Mouse (Mus musculus): ENCODE data around the gene Fars2.

DNA sequence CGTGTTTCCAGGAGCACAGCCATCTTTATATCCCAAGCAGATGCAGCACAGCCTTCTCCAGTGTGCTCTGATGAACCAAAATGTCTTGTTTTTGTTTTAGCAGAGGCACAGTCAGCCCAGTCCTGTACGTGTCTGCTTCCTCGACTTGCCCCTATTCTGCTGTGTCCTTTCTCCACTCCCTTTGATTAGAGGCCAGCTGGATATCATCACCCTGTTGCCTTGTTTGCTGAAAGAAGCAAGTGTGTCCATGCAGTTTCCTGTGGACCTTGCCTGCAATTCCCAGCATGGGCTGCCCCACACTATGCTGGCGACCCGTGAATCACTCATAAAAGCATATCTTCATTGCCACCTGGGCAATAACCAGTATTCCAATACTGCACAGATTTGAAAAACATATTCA, 360.4 kb downstream of the Fars2 start:
- TF ChIP-seq CTCF (IDR thresholded peaks at IDR 0.05; ENCODE audit: extremely low read depth, insufficient read length, insufficient replicate concordance, low read depth, low read length), result no peak
- no peak for TF ChIP-seq POLR2A (IDR thresholded peaks at IDR 0.05; ENCODE audit: low read depth, low read length)

All from small intestine, adult 2 months (tissue).